Mouse (Mus musculus) lung, adult 18-20 months (tissue): ENCODE measurements at regions not wholly inside any gene's neighbourhood (a gene's known extent, or its start where the extent isn't known, plus 50 kb on each side); places are given as distances from the start of the nearest gene placed in this dataset.
"Not testable (repeated sequence)": the region's sequence is repeated elsewhere in the genome, so short reads cannot be mapped to it uniquely, and the experiment has no call there.

Experiments
- DNase-seq, 2 experiments: peaks; one replicate each; pipeline ENCODE4 v3.0.0; 2022; ENCODE audit warnings: mixed read lengths in 2 of 2

DNA sequence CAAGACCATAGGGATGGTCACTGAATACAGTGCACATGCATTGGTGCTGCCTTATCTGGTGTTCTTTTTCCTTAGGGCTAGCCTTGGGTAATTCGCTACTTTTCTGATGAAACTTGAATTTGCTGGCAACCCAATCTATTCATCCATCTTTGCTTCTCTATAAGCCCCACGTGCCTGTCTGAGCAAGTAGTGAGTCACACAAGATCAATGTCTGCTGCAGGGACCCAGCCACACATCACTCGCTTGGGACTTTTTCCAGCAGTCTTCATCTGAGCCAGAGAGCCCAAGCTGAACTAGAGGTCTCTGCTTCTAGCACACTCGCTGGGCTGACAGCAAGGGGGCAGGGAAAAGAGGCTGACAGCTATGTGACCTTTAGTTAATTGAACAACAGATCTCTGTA lies 464.3 kb upstream of the Nmur2 start:
- no peak for DNase-seq

DNA sequence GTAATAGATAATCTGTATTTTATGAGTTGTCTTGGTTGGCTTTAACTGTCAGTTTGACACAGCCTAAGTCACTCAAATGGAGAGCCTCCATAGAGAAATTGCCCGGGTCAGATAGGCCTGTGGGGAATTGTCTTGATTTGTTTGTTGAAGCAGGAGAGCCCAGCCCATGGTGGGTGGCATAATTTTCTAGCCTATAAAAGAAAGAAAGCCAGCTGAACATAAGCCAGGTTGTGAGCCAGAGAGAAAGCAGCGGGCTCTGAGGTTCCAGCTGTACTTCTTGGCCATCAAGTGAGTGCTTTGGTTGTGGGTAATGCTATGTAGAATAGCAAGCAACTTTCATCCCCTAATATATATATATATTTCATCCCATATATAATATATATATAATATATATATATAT lies 474.1 kb upstream of the Nmur2 start:
- no peak for DNase-seq

- DNase-seq = no peak
These were observed 477.7 kb upstream of the Nmur2 start for GRCm38 (mm10) chr11:56518486-56518885.

DNA sequence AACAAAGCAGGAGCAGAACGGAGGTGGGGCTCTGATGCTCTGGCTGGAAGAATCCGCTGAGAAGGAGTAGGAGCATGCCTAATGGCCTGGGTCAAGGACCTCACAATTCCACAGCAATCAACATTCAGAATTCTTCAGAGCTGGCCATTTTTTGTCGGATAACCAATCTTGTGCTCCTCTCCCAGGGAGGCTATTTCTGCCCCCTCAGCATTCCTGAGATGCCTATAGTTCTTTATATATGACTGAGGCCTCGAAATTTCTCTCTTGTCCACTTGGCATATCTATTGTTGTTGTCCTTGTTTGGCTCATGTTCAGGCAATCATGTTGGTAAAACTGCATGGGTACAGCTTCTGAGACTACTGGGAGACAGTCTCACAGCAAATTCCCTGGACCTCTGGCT lies 460.5 kb upstream of the Gria1 start:
- DNase-seq = no peak

- peak; percentile 6 to 34 for DNase-seq
These were observed 454.9 kb upstream of the Gria1 start for GRCm38 (mm10) chr11:56556332-56556731.

- DNase-seq = no peak
These were observed 431.2 kb upstream of the Gria1 start for GRCm38 (mm10) chr11:56580028-56580427.

GRCm38 (mm10) chr11:56583054-56583453 lies 428.1 kb upstream of the Gria1 start:
- no peak for DNase-seq

DNA sequence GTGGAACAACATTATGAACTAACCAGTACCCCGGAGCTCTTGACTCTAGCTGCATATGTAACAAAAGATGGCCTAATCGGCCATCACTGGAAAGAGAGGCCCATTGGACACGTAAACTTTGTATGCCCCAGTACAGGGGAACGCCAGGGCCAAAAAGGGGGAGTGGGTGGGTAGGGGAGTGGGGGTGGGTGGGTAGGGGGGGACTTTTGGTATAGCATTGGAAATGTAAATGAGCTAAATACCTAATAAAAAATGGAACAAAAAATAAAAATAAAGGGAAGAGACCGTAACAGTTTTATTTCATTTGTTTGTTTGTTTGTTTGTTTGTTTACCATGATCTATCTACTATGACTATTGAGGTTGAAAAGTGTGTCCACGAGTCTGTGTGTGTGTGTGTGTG lies 417.8 kb upstream of the Gria1 start:
- DNase-seq = not testable (repeated sequence)

DNA sequence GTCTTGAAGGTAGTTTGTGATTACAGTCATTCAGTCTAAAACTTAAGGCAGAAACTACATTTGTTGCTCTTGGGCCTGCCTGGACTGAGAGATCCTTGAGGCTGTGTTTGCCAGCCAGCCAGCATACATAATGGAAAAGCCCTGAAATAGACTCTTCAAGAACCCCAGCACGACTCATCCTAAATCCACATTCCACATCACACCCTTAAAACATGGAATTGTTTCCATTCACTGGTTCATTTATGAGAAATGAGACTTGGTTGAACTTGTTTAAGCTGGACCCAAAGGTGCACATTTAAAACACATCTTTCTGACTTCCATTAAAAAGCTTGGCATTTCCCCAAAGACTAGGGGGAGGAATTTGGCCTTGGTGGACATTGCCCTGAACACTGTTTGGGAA lies 407.4 kb upstream of the Gria1 start:
- no peak for DNase-seq

DNA sequence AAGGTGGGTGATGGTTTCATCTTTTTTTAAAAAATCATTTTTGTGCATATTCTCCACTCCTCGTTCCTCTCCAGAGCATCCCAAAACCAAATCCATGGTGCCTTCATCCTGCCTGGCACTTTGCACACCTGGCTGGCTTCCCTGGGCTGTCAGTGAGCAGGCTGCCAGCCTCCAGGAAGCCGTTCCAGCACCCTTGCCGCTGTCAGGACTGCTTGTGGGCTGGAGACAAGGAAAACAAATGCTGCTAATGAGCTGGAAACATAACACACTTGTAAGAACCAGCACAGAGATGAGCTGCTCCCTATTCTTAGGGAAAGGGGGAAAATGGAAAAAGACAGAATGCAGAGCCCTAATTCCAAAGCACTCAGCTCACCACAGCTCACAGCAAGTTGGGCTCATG lies 383.5 kb upstream of the Gria1 start:
- no peak for DNase-seq

GRCm38 (mm10) chr11:56633445-56633844 lies 377.7 kb upstream of the Gria1 start:
- no peak for DNase-seq

- DNase-seq = no peak
These were observed 374.5 kb upstream of the Gria1 start for GRCm38 (mm10) chr11:56636606-56637226.

- no peak for DNase-seq
These were observed 369.5 kb upstream of the Gria1 start for GRCm38 (mm10) chr11:56641716-56642115.
